Mouse (Mus musculus): Measurements from ENCODE around the gene Pdcd11.
"Not testable (repeated sequence)": the region's sequence is repeated elsewhere in the genome, so short reads cannot be mapped to it uniquely, and the experiment has no call there.

Gene Pdcd11

DNA sequence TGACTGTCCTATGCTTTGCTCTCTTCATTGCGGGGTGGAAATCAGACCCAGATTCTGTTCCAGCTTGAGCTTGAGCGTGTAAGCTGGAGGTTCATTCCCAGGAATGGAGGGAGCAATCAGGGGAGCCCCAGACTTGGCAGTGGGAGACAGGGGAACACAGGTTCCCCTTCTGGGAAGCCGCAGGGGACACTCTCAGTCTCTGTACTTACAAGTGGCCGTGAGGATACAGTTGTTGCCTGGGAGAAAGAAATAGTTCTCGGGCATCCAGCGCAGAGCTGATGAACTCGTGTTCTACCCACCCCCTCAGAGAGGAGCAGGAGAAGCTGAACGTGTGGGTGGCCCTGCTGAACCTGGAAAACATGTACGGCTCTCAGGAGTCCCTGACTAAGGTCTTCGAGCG lies 38.3 kb downstream of the Pdcd11 start:
- DNase-seq, result no peak

DNA sequence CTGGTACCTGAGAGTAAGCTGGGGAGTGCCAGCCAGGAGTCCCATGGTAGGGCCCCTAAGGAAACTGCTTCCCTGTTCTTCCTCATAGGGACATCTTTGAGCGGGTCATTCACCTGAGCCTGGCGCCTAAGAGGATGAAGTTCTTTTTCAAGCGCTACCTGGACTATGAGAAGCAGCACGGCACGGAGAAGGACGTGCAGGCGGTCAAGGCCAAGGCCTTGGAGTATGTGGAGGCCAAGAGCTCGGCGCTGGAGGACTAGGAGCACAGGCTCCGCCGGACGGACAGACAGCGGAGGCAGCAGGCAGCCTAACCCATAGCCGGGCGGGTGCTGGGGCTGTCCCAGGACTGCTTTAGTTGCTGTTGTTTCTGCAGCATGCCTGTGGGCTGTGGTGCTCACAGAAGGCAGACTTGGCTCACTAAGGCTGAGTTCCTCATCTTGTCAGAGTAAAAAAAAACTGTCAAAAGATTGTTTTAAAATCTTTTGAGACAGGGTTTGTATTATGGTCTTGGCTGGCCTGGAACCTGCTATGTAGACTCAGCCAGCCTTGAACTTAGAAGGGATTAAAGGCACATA lies 40.1 kb downstream of the Pdcd11 start:
- no peak for DNase-seq

- no peak for DNase-seq
These were observed 42.6 kb downstream of the Pdcd11 start for GRCm38 (mm10) chr19:47133161-47133560.

GRCm38 (mm10) chr19:47135568-47135967 lies 45.0 kb downstream of the Pdcd11 start:
- DNase-seq, result no peak

DNA sequence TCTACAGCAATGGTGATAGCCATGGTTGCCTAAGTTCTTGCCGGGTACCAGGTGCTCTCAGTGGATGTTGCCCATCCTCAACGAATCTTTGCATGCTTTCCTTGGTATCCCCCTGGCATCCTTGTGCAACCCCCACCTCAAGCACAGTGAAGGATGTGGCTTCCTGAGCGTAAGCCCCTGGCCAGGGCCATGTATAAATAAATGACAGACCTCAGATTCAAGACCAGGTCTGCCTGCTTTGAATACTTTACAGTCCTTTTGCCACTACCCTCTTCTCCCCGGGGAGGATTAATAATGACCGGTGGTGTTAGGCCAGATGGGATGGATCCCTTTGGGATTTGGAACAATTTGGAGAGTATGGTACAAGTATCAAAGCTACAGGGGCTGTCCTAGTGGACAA lies 45.6 kb downstream of the Pdcd11 start:
- no peak for DNase-seq

GRCm38 (mm10) chr19:47137051-47137581 lies 46.5 kb downstream of the Pdcd11 start:
- peak; percentile 37 for DNase-seq

- peak; percentile 57 for DNase-seq
These were observed 47.3 kb downstream of the Pdcd11 start, which contains the start of gene Calhm2 for GRCm38 (mm10) chr19:47137771-47138421. Gene Calhm2, minus strand, starts transcription at chr19:47138294.

- not testable (repeated sequence) for DNase-seq
These were observed 49.0 kb downstream of the Pdcd11 start for GRCm38 (mm10) chr19:47139611-47140010.

DNA sequence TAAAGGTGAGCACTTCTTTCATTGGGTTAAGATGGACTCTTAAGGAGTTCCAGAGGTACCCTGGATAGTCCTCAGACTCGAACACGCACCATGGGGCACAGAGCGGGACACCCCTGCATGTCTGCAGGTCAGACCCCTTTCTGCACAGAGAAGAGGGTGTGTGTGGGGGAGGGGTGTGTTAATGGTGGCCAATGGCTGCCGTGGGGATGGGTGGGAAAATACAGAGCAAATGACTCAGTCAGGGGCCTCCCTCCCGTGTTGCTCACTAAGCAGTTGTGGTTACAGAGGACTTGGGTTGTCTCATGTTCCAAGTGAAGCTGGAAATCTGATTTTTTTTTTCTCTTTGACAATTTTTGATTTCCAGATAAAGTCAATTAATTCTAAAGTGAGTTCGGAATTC lies 51.9 kb downstream of the Pdcd11 start:
- DNase-seq, result no peak

DNA sequence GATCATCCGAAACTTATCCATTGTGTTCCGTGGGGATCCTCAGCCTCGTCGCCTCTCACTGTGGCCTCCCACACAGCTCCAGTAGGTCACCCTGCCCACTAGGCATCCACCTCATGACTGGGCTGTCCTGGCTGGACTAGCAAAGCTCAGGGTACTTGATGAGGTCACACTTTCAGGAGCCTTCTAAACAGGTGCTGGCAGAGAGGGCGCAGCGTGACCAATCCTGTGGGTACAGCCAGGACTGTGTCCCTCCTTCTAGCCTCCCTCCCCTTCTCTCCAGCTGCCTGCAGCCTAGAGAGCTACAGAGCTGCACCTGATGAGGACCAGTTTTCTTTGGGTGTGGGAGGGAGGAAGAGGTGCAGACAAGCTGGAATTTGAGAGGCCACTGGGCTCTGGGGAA lies 53.6 kb downstream of the Pdcd11 start, which contains the start of gene Calhm1:
Gene Calhm1 (minus strand): TSS at position 101 of the 400 bp plus-strand sequence.
- DNase-seq, result no peak

- DNase-seq, result no peak
These were observed 57.8 kb downstream of the Pdcd11 start for GRCm38 (mm10) chr19:47148267-47148847.

GRCm38 (mm10) chr19:47149854-47150253 lies 59.3 kb downstream of the Pdcd11 start:
- no peak for DNase-seq

DNA sequence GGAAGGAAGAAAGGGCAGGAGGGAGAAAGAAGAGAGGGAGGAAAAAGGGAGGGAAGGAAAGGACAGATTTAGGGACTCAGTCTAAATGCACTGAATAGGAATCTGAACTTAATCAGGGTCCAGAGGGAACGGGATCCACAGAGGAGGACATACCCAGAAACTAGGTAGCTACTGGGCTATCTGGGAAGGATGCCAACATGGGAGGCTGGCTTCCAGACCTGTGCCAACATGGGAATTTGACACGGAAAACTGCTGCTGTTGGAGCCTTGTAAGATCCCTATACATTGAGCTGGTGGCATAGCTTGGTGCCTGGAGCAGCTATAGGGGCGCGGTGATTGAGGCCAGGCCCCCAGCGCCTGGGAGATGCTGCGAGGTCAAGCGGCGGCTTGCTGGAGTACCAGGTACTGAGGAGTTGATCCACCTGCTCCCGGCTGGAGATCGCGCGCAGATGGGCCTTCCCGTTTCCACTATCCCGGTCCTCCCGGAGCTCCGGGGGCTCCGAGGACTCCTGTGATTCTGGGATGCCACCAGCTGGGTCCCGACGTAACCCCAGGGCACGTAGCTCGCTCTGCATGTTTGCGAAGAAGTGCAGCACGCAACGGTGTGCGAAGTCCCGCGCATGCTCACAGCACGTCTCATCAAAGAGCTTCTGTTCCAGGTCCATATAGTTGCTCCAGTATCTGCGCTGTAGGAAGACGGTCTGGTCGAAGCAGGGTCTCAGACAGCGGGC lies 60.9 kb downstream of the Pdcd11 start:
- peak; percentile 48 for DNase-seq

GRCm38 (mm10) chr19:47152062-47152369 lies 61.4 kb downstream of the Pdcd11 start:
- DNase-seq, result no peak

DNA sequence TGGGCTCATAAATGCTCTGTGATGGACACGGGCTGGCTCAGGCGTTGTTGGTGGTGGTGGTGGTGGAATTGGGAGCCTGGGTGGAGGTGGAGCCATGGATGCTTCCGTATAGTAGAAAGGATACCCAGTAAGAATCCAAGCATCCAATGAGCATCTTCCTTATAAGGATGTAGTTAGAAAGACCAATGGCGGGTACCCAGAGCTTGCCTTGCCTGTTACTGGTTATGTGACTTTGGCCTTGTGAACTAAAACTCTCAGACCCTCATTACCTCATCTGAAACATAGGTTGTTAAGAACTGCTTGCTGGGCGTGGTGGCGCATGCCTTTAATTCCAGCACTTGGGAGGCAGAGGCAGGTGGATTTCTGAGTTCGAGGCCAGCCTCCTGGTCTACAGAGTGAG lies 63.2 kb downstream of the Pdcd11 start:
- no peak for DNase-seq

DNA sequence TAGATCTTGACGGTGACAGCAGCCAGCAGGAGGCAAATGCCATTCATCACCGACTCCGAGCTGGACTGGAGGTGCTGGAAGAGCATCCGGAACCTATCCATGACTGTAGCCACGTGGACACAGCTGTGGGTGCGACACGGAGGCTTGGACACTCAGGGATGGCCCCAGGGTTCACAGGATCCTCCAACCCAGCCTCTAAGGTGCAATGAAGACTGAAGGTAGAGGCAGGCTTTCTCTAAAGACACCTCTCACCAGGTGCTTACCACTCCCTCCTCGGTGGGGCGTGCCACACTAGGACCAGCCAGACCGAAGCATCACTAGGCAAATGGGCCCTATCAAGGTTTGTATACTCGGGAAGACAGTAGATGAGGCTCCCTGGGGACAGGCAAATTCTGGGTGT lies 67.1 kb downstream of the Pdcd11 start, which contains the start of gene Calhm3:
Gene Calhm3 (minus strand): TSS at position 101 of the 400 bp plus-strand sequence.
- no peak for DNase-seq

GRCm38 (mm10) chr19:47161669-47162068 lies 71.1 kb downstream of the Pdcd11 start:
- no peak for DNase-seq

- no peak for DNase-seq
These were observed 72.7 kb downstream of the Pdcd11 start for GRCm38 (mm10) chr19:47163176-47163744.

GRCm38 (mm10) chr19:47166758-47167157 lies 76.2 kb downstream of the Pdcd11 start:
- no peak for DNase-seq

DNA sequence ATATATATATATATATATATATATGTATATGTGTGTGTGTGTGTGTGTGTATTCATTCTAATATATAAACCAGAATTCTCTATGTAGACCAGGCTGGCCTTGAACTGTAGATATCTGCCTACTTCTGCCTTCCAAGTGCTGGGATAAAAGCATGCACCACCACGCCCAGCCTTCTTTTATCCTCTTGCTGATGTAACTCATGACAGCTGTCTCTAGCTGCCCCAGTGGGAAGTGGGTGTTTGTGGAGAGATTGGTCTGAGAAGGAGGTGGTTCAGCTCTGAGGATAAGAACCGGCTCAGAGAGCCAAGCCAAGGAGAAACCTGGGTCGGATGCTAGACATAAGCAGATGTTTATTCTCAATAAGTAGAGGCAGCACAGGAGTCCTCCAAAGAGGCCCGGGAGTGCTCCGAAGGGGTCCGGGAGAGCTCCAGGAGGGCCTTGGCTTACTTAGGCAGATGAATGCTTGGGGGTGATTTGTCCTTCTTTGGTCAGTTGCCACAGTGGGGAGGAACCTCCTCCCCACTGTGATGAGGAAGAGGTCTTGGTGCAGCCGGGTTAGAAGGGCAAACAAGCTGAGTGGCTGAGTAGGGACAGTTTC lies 77.1 kb downstream of the Pdcd11 start:
- DNase-seq, result no peak

GRCm38 (mm10) chr19:47168223-47168622 lies 77.7 kb downstream of the Pdcd11 start:
- no peak for DNase-seq

- DNase-seq, result peak; percentile 94
These were observed 78.3 kb downstream of the Pdcd11 start for GRCm38 (mm10) chr19:47168793-47169412.

Measured in right cerebral cortex, postnatal 14 days (tissue).